Mouse (Mus musculus) frontal cortex, postnatal 14 days (tissue): ENCODE measurements around the gene Lcmt2.

Experiments
- DNase-seq, 2 experiments: peaks; one replicate each; pipeline ENCODE4 v3.0.0; 2022; ENCODE audit warnings: low spot score in 2 of 2

Gene Lcmt2

GRCm38 (mm10) chr2:121115418-121115817 lies 25.0 kb downstream of the Lcmt2 start:
- no peak for DNase-seq

- DNase-seq: no peak
Measured at GRCm38 (mm10) chr2:121109695-121110094, 30.8 kb downstream of the Lcmt2 start, which contains the start of gene Tgm7. Gene Tgm7 (minus strand): TSS chr2:121109795.

GRCm38 (mm10) chr2:121105940-121106339 lies 34.5 kb downstream of the Lcmt2 start:
- no peak for DNase-seq

- DNase-seq: peak; percentile 44 to 62
Measured at GRCm38 (mm10) chr2:121102051-121102450, 38.4 kb downstream of the Lcmt2 start.

GRCm38 (mm10) chr2:121089751-121090150 lies 50.7 kb downstream of the Lcmt2 start:
- DNase-seq: no peak

- no peak for DNase-seq
Measured at GRCm38 (mm10) chr2:121088507-121088906, 51.9 kb downstream of the Lcmt2 start.

- DNase-seq: no peak
Measured at GRCm38 (mm10) chr2:121085480-121086185, 54.8 kb downstream of the Lcmt2 start, which contains the start of gene Tgm5. Gene Tgm5 (minus strand): TSS chr2:121085841.

GRCm38 (mm10) chr2:121082626-121083025 lies 57.8 kb downstream of the Lcmt2 start:
- DNase-seq: no peak
